In genomic region chr5:8840887-8841286, GRCm38 (mm10) we compare ENCODE assay signal across 9 mouse cellular contexts. TPM values are rescaled to one million over a fixed set of nuclear protein-coding genes. Genes with fewer than 3 reads are reported as not detected.
DNase-seq lines count a peak whose midpoint lies in the region; ATAC-seq and TF ChIP-seq lines count a peak whose summit lies in the region.
"Had no signal": no experiment of that assay in that cellular context is flagged by ENCODE, and none has a peak within 500 bp of the region (broad histone marks: within the 10 kb centered on the region; RNA-seq: fewer than 3 reads in every experiment).

No protein-coding gene starts in this region.

- no peaks in the 10 kb centered on the region for H3K79me3 ChIP-seq in C2C12 (ENCODE audit: low read depth)

- ATAC-seq in G1E (ENCODE audit: extremely low read depth, insufficient number of reproducible peaks, low FRiP score, poor library complexity, severe bottlenecking) = peak; percentile 40; the same call in 1 of the 2 replicates
- ATAC-seq in frontal cortex, adult (ENCODE audit: low TSS enrichment) = peak; percentile 88
- peak; percentile 42 for ATAC-seq in kidney, embryonic 16.5 days (ENCODE audit: low FRiP score, low TSS enrichment)

- H3K36me3 ChIP-seq in C2C12 (ENCODE audit: control insufficient read depth, insufficient read depth) = peaks cover 24% of the 10 kb centered on the region
- H3K36me3 ChIP-seq in G1E (replicated peaks) = no peaks in the 10 kb centered on the region
- H3K36me3 ChIP-seq in kidney, embryonic 16.5 days (ENCODE audit: insufficient read depth, low read length) = no peaks in the 10 kb centered on the region
- H3K36me3 ChIP-seq: hindbrain, embryonic 15.5 days had no signal

- no peaks in the 10 kb centered on the region for H3K79me2 ChIP-seq in C2C12 (ENCODE audit: control insufficient read depth, insufficient read depth)

- no peak overlapping the region for H3K9ac ChIP-seq in kidney, embryonic 16.5 days (replicated peaks; ENCODE audit: low read length)
- H3K9ac ChIP-seq: hindbrain, embryonic 15.5 days had no signal

- H3ac ChIP-seq in C2C12 (ENCODE audit: control insufficient read depth, insufficient read length, low read depth) = no peak overlapping the region

- peak; percentile 15 for TF ChIP-seq CTCF in C2C12 (IDR thresholded peaks at IDR 0.05; ENCODE audit: control insufficient read depth, insufficient read depth, insufficient read length)
- peak; percentile 22; the same call in 1 of the 2 replicates for TF ChIP-seq CTCF in G1E (IDR thresholded peaks at IDR 0.05; ENCODE audit: low read depth, low read length)

- H3K9me3 ChIP-seq in G1E (replicated peaks) = no peaks in the 10 kb centered on the region
- no peaks in the 10 kb centered on the region for H3K9me3 ChIP-seq in kidney, embryonic 16.5 days (ENCODE audit: low read length)
- H3K9me3 ChIP-seq: hindbrain, embryonic 15.5 days had no signal

- DNase-seq in G1E (ENCODE audit: low spot score) = no peak
- peak; percentile 20 for DNase-seq in cerebellum, adult 9-10 months
- peak; percentile 11 to 19 for DNase-seq in lung, adult 18-20 months
- peak; percentile 22 for DNase-seq in ovary, postnatal 14 days (ENCODE audit: low spot score)
- peak; percentile 17 for DNase-seq in yolk sac, embryonic 10.5 days (ENCODE audit: low spot score)

- no peak overlapping the region for H3K4me3 ChIP-seq in C2C12 (ENCODE audit: insufficient read depth, poor library complexity, severe bottlenecking)
- no peak overlapping the region for H3K4me3 ChIP-seq in G1E (ENCODE audit: low read depth, low read length)
- no peak overlapping the region for H3K4me3 ChIP-seq in kidney, embryonic 16.5 days (ENCODE audit: low read length)
- H3K4me3 ChIP-seq: hindbrain, embryonic 15.5 days had no signal

- H3K4me1 ChIP-seq in G1E (ENCODE audit: insufficient read depth, low read depth, low read length) = no peaks in the 10 kb centered on the region
- H3K4me1 ChIP-seq in kidney, embryonic 16.5 days (ENCODE audit: insufficient read depth, low read length) = no peaks in the 10 kb centered on the region

- H3K4me2 ChIP-seq in kidney, embryonic 16.5 days (replicated peaks; ENCODE audit: low read depth, low read length) = no peak overlapping the region
- H3K4me2 ChIP-seq: hindbrain, embryonic 15.5 days had no signal

- H3K27me3 ChIP-seq in C2C12 (ENCODE audit: control insufficient read depth, insufficient read depth, insufficient read length) = no peaks in the 10 kb centered on the region
- no peaks in the 10 kb centered on the region for H3K27me3 ChIP-seq in G1E (ENCODE audit: insufficient read depth, low read length)
- no peaks in the 10 kb centered on the region for H3K27me3 ChIP-seq in kidney, embryonic 16.5 days (ENCODE audit: insufficient read depth, low read length)
- H3K27me3 ChIP-seq: hindbrain, embryonic 15.5 days had no signal

- H3K27ac ChIP-seq in kidney, embryonic 16.5 days (ENCODE audit: low read length) = no peak overlapping the region
- H3K27ac ChIP-seq: hindbrain, embryonic 15.5 days had no signal

- WGBS in kidney, embryonic 16.5 days = 45% methylated on average over 5 of the region's 5 CpGs

TF ChIP-seq in C2C12, 6 proteins besides CTCF, POLR2A, EP300 and RAD21:
- no peak for TF ChIP-seq MAX (IDR thresholded peaks at IDR 0.05)
- no peak for TF ChIP-seq MYOD1 (IDR thresholded peaks at IDR 0.05; ENCODE audit: control insufficient read depth, insufficient read length, low read depth)
- TF ChIP-seq CEBPB (IDR thresholded peaks at IDR 0.05; ENCODE audit: low read depth) = no peak
- no peak for TF ChIP-seq FOSL1 (IDR thresholded peaks at IDR 0.05; ENCODE audit: insufficient read depth, low read length, poor library complexity, severe bottlenecking)
- TF ChIP-seq USF1 (IDR thresholded peaks at IDR 0.05; ENCODE audit: low read depth) = no peak
- TF ChIP-seq MYOG (IDR thresholded peaks at IDR 0.05; ENCODE audit: control insufficient read depth, extremely low read depth, insufficient read length) = no peak

RNA-seq across cellular contexts. Expression of gene Abcb1b, which starts 42.9 kb away (rescaled TPM):
- polyA plus RNA-seq in C2C12 (2012; fragmentation: generic; extraction: Trizol) (10.6 TPM), G1E (2012) (not detected in 2 replicates)
- total RNA-seq in G1E (2014; fragmentation: Nextera tagmentation) (not detected in 2 replicates), G1E (2017) (0.46 and 0.55 TPM in 2 replicates)
- 1.7 and 2.0 TPM in 2 replicates for polyA plus RNA-seq in kidney, embryonic 16.5 days (2015; fragmentation: Nextera tagmentation; extraction: Ambion mirVana)

RNA-seq across cellular contexts. Expression of gene Abcb4, which starts 52.6 kb away (rescaled TPM):
- polyA plus RNA-seq in C2C12 (2012; fragmentation: generic; extraction: Trizol) = 0.06 TPM
- 35.1 TPM in 1 of 2 replicates, not detected in the other for total RNA-seq in G1E (2014; fragmentation: Nextera tagmentation)
- 0.11 and 0.35 TPM in 2 replicates for total RNA-seq in G1E (2017)
- polyA plus RNA-seq in G1E (2012) = not detected in 2 replicates
- polyA plus RNA-seq in kidney, embryonic 16.5 days (2015; fragmentation: Nextera tagmentation; extraction: Ambion mirVana) = 0.09 and 0.12 TPM in 2 replicates
